Mouse (Mus musculus): ENCODE measurements around the gene Nbea. TPM values are rescaled to one million over a fixed set of nuclear protein-coding genes. Genes with fewer than 3 reads are reported as not detected.
"Not testable (repeated sequence)": the region's sequence is repeated elsewhere in the genome, so short reads cannot be mapped to it uniquely, and the experiment has no call there.

The Nbea gene
- polyA plus RNA-seq, 1 experiment from 2014 or later = 13.9 TPM

DNA sequence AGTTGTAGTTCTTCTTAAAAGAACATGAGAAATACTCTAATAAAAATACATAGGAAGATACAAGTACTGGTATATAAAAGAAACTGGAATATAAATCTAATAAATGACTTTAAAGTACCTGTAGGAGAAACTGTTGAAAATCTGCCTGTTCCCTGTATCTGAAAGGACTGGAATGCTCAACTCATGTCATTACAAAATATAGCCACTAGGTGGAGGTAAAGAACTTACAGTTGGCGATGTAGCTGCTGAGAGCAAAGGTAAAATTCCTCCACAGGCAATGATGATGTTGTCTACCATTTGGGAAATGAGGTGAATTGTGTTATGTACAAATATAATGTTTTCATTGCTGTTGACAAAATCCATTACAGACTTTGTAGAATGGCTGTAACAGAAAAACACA lies 183.2 kb downstream of the Nbea start:
- Histone ChIP-seq H3K27ac (no peak overlapping the region), H3K36me3 (peaks cover 21% of the 10 kb centered on the region), H3K9me3 (no peaks in the 10 kb centered on the region), H3K27me3 (ENCODE audit: insufficient read depth, poor library complexity, severe bottlenecking) (no peaks in the 10 kb centered on the region), H3K4me3 (no peak overlapping the region), H3K4me1 (replicated peaks) (no peaks in the 10 kb centered on the region)
- 2% methylated on average over 1 of the region's 1 CpGs for WGBS
- DNase-seq (ENCODE audit: low spot score) = no peak

- WGBS = 96% methylated on average over 2 of the region's 2 CpGs
- no peak overlapping the region for H3K27ac ChIP-seq
- no peak overlapping the region for H3K4me3 ChIP-seq
- H3K9me3 ChIP-seq = no peaks in the 10 kb centered on the region
- DNase-seq (ENCODE audit: low spot score) = no peak
- H3K27me3 ChIP-seq (ENCODE audit: insufficient read depth, poor library complexity, severe bottlenecking) = no peaks in the 10 kb centered on the region
- no peaks in the 10 kb centered on the region for H3K4me1 ChIP-seq (replicated peaks)
- H3K36me3 ChIP-seq = peaks cover 32% of the 10 kb centered on the region
Observed at GRCm38 (mm10) chr3:55978361-55978760, 205.1 kb downstream of the Nbea start.

- not testable (repeated sequence) for H3K4me1 ChIP-seq (replicated peaks); H3K9me3 ChIP-seq; H3K27me3 ChIP-seq (ENCODE audit: insufficient read depth, poor library complexity, severe bottlenecking); H3K4me3 ChIP-seq; DNase-seq (ENCODE audit: low spot score); H3K27ac ChIP-seq
- H3K36me3 ChIP-seq = peaks cover 19% of the 10 kb centered on the region
- 95% methylated on average over 14 of the region's 14 CpGs for WGBS
Observed at GRCm38 (mm10) chr3:55976986-55977385, 206.5 kb downstream of the Nbea start.

GRCm38 (mm10) chr3:55965723-55966156 lies 217.8 kb downstream of the Nbea start:
- H3K4me1 ChIP-seq (replicated peaks) = peaks cover 10% of the 10 kb centered on the region
- H3K27me3 ChIP-seq (ENCODE audit: insufficient read depth, poor library complexity, severe bottlenecking) = no peaks in the 10 kb centered on the region
- peak; percentile 36 for DNase-seq (ENCODE audit: low spot score)
- H3K27ac ChIP-seq = no peak overlapping the region
- H3K36me3 ChIP-seq = peaks cover 12% of the 10 kb centered on the region
- no peaks in the 10 kb centered on the region for H3K9me3 ChIP-seq
- H3K4me3 ChIP-seq = no peak overlapping the region
- WGBS = 33% methylated on average over 10 of the region's 10 CpGs

DNA sequence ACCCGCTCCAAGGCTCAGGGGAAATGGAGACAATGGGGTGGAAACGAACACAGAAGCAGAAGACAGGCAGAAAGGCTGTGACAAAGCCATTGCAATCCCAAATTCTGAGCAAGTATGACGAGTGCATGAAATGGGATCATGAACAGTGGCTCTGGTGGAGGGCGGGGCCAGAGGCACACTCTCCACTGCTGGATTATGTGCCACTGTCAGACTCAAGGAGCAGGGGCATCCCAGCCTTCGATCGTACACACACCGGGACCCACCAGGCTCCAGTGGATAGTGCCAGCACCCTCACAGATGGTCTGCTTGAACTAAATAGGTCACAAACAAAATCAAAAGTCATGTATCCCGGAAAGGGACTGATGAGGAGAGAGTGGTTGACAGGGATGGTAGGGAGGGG lies 220.5 kb downstream of the Nbea start:
- Histone ChIP-seq H3K27ac (peak overlapping the region; percentile 43; the same call in 1 of the 2 replicates), H3K9me3 (no peaks in the 10 kb centered on the region), H3K4me1 (replicated peaks) (peaks cover 10% of the 10 kb centered on the region), H3K27me3 (ENCODE audit: insufficient read depth, poor library complexity, severe bottlenecking) (no peaks in the 10 kb centered on the region), H3K36me3 (peaks cover 5% of the 10 kb centered on the region), H3K4me3 (no peak overlapping the region)
- 82% methylated on average over 8 of the region's 8 CpGs for WGBS
- no peak for DNase-seq (ENCODE audit: low spot score)

- H3K9me3 ChIP-seq = no peaks in the 10 kb centered on the region
- no peak overlapping the region for H3K4me3 ChIP-seq
- H3K27me3 ChIP-seq (ENCODE audit: insufficient read depth, poor library complexity, severe bottlenecking) = no peaks in the 10 kb centered on the region
- no peak overlapping the region for H3K27ac ChIP-seq
- 94% methylated on average over 5 of the region's 5 CpGs for WGBS
- no peak for DNase-seq (ENCODE audit: low spot score)
- peaks cover 8% of the 10 kb centered on the region for H3K36me3 ChIP-seq
- no peaks in the 10 kb centered on the region for H3K4me1 ChIP-seq (replicated peaks)
Observed at GRCm38 (mm10) chr3:55949994-55950393, 233.5 kb downstream of the Nbea start.

DNA sequence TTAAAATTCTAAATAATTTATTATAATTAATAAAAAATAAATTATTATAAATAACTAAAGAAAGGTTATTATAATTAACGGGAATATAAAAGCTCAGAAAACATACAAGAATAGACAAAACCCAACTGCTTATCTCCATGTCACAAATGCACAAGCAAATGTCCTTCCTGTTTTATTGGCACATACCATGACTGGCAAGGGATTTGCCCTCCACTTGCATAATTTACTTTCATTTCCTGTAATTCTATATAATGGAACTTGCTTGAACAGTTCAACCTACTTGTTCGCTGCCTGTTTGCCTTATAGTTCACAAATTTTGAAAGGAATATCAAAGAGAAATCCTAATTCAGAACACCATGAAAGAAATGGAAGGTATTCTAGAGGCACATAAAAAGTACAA lies 234.4 kb downstream of the Nbea start:
- WGBS = 97% methylated on average over 2 of the region's 2 CpGs

DNA sequence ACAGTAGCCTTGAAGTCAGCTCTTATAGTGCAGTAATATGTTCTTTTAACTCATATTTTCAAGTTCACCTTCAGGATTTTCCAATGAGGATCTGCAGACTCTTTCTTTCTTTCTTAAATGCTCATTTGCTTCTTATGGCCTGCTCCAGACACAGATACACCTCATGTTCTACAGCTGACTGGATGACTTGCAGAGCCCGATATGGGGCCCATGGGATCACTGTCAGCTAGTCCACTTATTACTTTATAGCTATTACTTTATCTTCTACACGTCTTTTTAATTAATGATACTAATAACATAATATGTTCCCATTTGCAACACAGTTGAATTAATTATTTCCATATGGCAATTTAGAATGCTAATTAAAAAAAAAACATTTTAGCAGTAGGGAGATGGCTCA lies 256.2 kb downstream of the Nbea start:
- DNase-seq (ENCODE audit: low spot score) = no peak
- Histone ChIP-seq H3K36me3 (peaks cover 27% of the 10 kb centered on the region), H3K27me3 (ENCODE audit: insufficient read depth, poor library complexity, severe bottlenecking) (no peaks in the 10 kb centered on the region), H3K9me3 (no peaks in the 10 kb centered on the region), H3K27ac (no peak overlapping the region), H3K4me3 (no peak overlapping the region), H3K4me1 (replicated peaks) (no peaks in the 10 kb centered on the region)
- WGBS = 90% methylated on average over 2 of the region's 2 CpGs

More for the DNA sequence above, 234.4 kb downstream of the Nbea start:
- DNase-seq (ENCODE audit: low spot score) = no peak
- Histone ChIP-seq H3K4me3 (no peak overlapping the region), H3K36me3 (peaks cover 8% of the 10 kb centered on the region), H3K27me3 (ENCODE audit: insufficient read depth, poor library complexity, severe bottlenecking) (no peaks in the 10 kb centered on the region), H3K4me1 (replicated peaks) (no peaks in the 10 kb centered on the region), H3K27ac (no peak overlapping the region), H3K9me3 (no peaks in the 10 kb centered on the region)

DNA sequence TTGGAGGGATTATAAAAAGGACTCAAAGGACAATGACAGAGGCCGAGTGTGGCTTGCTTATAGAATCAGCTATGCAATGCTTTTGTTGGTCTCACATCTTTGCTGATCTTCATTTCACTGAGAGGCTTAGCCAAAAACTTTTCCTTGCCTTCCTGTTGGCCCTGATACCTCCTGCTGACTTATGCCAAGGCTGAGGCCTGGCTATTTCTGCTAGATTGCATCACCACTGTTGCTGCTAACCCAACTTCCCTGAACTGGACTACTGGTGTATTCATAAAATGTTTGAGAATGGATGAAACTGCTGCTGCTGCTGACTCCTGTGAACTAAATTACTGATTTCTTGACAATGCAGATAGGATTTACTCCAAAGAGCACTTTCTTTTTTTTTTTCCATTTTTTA lies 274.2 kb downstream of the Nbea start:
- WGBS = 83% methylated on average over 1 of the region's 1 CpGs
- no peak overlapping the region for H3K27ac ChIP-seq
- H3K4me3 ChIP-seq = no peak overlapping the region
- no peak for DNase-seq (ENCODE audit: low spot score)
- no peaks in the 10 kb centered on the region for H3K9me3 ChIP-seq
- no peaks in the 10 kb centered on the region for H3K4me1 ChIP-seq (replicated peaks)
- 0 out of 2 replicates have a peak, but pooled peaks cover 3% of the 10 kb centered on the region for H3K36me3 ChIP-seq
- no peaks in the 10 kb centered on the region for H3K27me3 ChIP-seq (ENCODE audit: insufficient read depth, poor library complexity, severe bottlenecking)

GRCm38 (mm10) chr3:55890574-55890973 lies 292.9 kb downstream of the Nbea start:
- Histone ChIP-seq H3K27ac (no peak overlapping the region), H3K36me3 (no peaks in the 10 kb centered on the region), H3K27me3 (ENCODE audit: insufficient read depth, poor library complexity, severe bottlenecking) (no peaks in the 10 kb centered on the region), H3K4me1 (replicated peaks) (no peaks in the 10 kb centered on the region), H3K4me3 (no peak overlapping the region), H3K9me3 (no peaks in the 10 kb centered on the region)
- whole genome bisulfite sequencing = 92% methylated on average over 5 of the region's 5 CpGs
- no peak for DNase-seq (ENCODE audit: low spot score)

- 79% methylated on average over 4 of the region's 4 CpGs for WGBS
- H3K27ac ChIP-seq = no peak overlapping the region
- DNase-seq (ENCODE audit: low spot score) = no peak
Observed at GRCm38 (mm10) chr3:55889227-55889626, 294.3 kb downstream of the Nbea start.

GRCm38 (mm10) chr3:55887829-55888210 lies 295.7 kb downstream of the Nbea start:
- Histone ChIP-seq H3K36me3 (no peaks in the 10 kb centered on the region), H3K27me3 (ENCODE audit: insufficient read depth, poor library complexity, severe bottlenecking) (no peaks in the 10 kb centered on the region), H3K9me3 (no peaks in the 10 kb centered on the region), H3K27ac (no peak overlapping the region), H3K4me3 (no peak overlapping the region), H3K4me1 (replicated peaks) (no peaks in the 10 kb centered on the region)
- 86% methylated on average over 2 of the region's 2 CpGs for WGBS
- no peak for DNase-seq (ENCODE audit: low spot score)

More at GRCm38 (mm10) chr3:55889227-55889626, 294.3 kb downstream of the Nbea start:
- Histone ChIP-seq H3K4me3 (no peak overlapping the region), H3K9me3 (no peaks in the 10 kb centered on the region), H3K27me3 (ENCODE audit: insufficient read depth, poor library complexity, severe bottlenecking) (no peaks in the 10 kb centered on the region), H3K36me3 (no peaks in the 10 kb centered on the region), H3K4me1 (replicated peaks) (no peaks in the 10 kb centered on the region)

DNA sequence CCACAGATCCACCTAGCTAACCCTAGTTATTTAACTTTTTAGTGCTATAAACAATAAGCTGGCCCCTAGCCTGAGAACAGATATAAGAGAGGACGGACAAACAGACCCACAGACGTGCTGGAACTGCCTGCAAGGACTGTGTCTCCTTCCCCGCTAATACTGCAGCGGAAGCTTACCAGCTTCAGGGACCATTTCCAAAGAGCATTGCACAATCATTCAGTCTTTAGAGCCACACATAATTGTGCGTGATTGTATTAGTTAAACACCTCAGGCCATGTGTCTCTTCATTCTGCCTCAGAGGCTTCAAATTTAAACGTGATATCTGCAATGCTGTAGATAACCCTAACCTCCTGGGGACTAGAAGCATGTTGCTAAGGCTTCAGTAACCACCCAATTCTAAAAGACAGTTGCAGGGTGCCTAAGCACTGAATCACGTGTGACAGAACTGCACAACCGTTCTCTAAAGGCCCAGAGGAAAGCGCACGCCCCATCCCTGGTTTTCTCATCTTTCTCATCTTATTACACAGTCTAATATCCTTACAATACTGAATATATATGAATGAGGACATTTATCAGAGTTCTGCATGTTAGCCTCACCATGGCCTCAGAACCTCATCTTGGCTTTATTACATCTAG lies 296.2 kb downstream of the Nbea start:
- no peak for DNase-seq (ENCODE audit: low spot score)
- WGBS = 83% methylated on average over 10 of the region's 10 CpGs

More for the DNA sequence above, 296.2 kb downstream of the Nbea start:
- no peaks in the 10 kb centered on the region for H3K27me3 ChIP-seq (ENCODE audit: insufficient read depth, poor library complexity, severe bottlenecking)
- no peak overlapping the region for H3K27ac ChIP-seq
- no peaks in the 10 kb centered on the region for H3K4me1 ChIP-seq (replicated peaks)
- H3K9me3 ChIP-seq = no peaks in the 10 kb centered on the region
- no peak overlapping the region for H3K4me3 ChIP-seq
- no peaks in the 10 kb centered on the region for H3K36me3 ChIP-seq

Measured in hindbrain, embryonic 10.5 days (tissue).